ENCODE assay signal across 9 mouse cellular contexts in genomic region chr12:57575931-57576628, GRCm38 (mm10). TPM values are rescaled to one million over a fixed set of nuclear protein-coding genes. Genes with fewer than 3 reads are reported as not detected.
DNase-seq lines count a peak whose midpoint lies in the region; ATAC-seq and TF ChIP-seq lines count a peak whose summit lies in the region.
"Had no signal": no experiment of that assay in that cellular context is flagged by ENCODE, and none has a peak within 500 bp of the region (broad histone marks: within the 10 kb centered on the region; RNA-seq: fewer than 3 reads in every experiment).

No protein-coding gene starts in this region.

- peak overlapping the region; percentile 79 for H3K4me2 ChIP-seq in hindbrain, embryonic 13.5 days
- peak overlapping the region; percentile 61 for H3K4me2 ChIP-seq in liver, embryonic 14.5 days (ENCODE audit: low read depth)
- peak overlapping the region; percentile 76 for H3K4me2 ChIP-seq in neural tube, embryonic 13.5 days

- H3K27ac ChIP-seq in hindbrain, embryonic 13.5 days, result no peak overlapping the region
- H3K27ac ChIP-seq in liver, embryonic 14.5 days, result no peak overlapping the region
- H3K27ac ChIP-seq in neural tube, embryonic 13.5 days (replicated peaks), result no peak overlapping the region

- H3K36me3 ChIP-seq in hindbrain, embryonic 13.5 days, result no peaks in the 10 kb centered on the region
- no peaks in the 10 kb centered on the region for H3K36me3 ChIP-seq in liver, embryonic 14.5 days (replicated peaks; ENCODE audit: control insufficient read depth, insufficient read depth, low read depth)
- H3K36me3 ChIP-seq in neural tube, embryonic 13.5 days, result no peaks in the 10 kb centered on the region

- TF ChIP-seq CTCF in liver, embryonic 14.5 days (IDR thresholded peaks at IDR 0.05; ENCODE audit: low read depth), result no peak; the same call in 1 of the 2 replicates

- peak; percentile 9 for DNase-seq in adrenal gland, adult 2 months
- no peak for DNase-seq in adrenal gland, adult 8-10 months
- peak; percentile 40 to 59 for DNase-seq in urinary bladder, adult 18-20 months (ENCODE audit: low spot score in 2 of 2)
- no peak for DNase-seq in urinary bladder, postnatal 10 days (ENCODE audit: low spot score)
- no peak for DNase-seq in liver, embryonic 14.5 days (ENCODE audit: low read depth in 3 of 3, low spot score in 3 of 3)

- no peaks in the 10 kb centered on the region for H3K9me3 ChIP-seq in hindbrain, embryonic 13.5 days
- H3K9me3 ChIP-seq in liver, embryonic 14.5 days (ENCODE audit: control insufficient read depth, low read length), result no peaks in the 10 kb centered on the region
- H3K9me3 ChIP-seq in neural tube, embryonic 13.5 days, result no peaks in the 10 kb centered on the region

- peaks cover 52% of the 10 kb centered on the region for H3K27me3 ChIP-seq in hindbrain, embryonic 13.5 days
- peaks cover 9% of the 10 kb centered on the region for H3K27me3 ChIP-seq in liver, embryonic 14.5 days (ENCODE audit: control insufficient read depth, insufficient read depth, low read length)
- peaks cover 52% of the 10 kb centered on the region for H3K27me3 ChIP-seq in neural tube, embryonic 13.5 days

- peak overlapping the region; percentile 66 for H3K9ac ChIP-seq in hindbrain, embryonic 13.5 days
- no peak overlapping the region for H3K9ac ChIP-seq in liver, embryonic 14.5 days (replicated peaks)
- peak overlapping the region; percentile 63 for H3K9ac ChIP-seq in neural tube, embryonic 13.5 days

- 1% methylated on average over 77 of the region's 81 CpGs for WGBS in hindbrain, embryonic 13.5 days
- 3% methylated on average over 70 of the region's 81 CpGs for WGBS in liver, embryonic 14.5 days (ENCODE audit: insufficient replicate concordance)
- WGBS in neural tube, embryonic 13.5 days, result 2% methylated on average over 77 of the region's 81 CpGs

- H3K4me3 ChIP-seq in hindbrain, embryonic 13.5 days, result peak overlapping the region; percentile 55
- peak overlapping the region in 1 of 2 experiments; percentile 37; a peak in 2 of 4 replicates for H3K4me3 ChIP-seq in liver, embryonic 14.5 days (ENCODE audit: insufficient read depth in 1 of 2, low read depth in 2 of 2, low read length in 2 of 2)
- peak overlapping the region; percentile 52 for H3K4me3 ChIP-seq in neural tube, embryonic 13.5 days

- TF ChIP-seq EP300 in liver, embryonic 14.5 days (IDR thresholded peaks at IDR 0.05; ENCODE audit: low read depth), result no peak

- peaks cover 7% of the 10 kb centered on the region for H3K4me1 ChIP-seq in hindbrain, embryonic 13.5 days (replicated peaks)
- H3K4me1 ChIP-seq in liver, embryonic 14.5 days (replicated peaks; ENCODE audit: control insufficient read depth in 2 of 2, insufficient read depth in 2 of 2, low read length in 1 of 2), result 0 out of 4 replicates have a peak, but pooled peaks cover 0 to 2% of the 10 kb centered on the region in 2 experiments
- H3K4me1 ChIP-seq in neural tube, embryonic 13.5 days (replicated peaks), result peaks cover 8% of the 10 kb centered on the region; the same call in 1 of the 2 replicates

- ATAC-seq in hindbrain, embryonic 13.5 days (ENCODE audit: low FRiP score), result peak; percentile 86
- no peak for ATAC-seq in liver, embryonic 14.5 days (ENCODE audit: insufficient read depth)
- peak; percentile 93 for ATAC-seq in neural tube, embryonic 13.5 days (ENCODE audit: low read depth)
- ATAC-seq in CD4-positive, CD25-positive, alpha-beta regulatory T cell, adult 4 months, result no peak

RNA-seq across cellular contexts. Expression of gene Ttc6, which starts 12.2 kb away (rescaled TPM):
- total RNA-seq in adrenal gland, adult 2 months (2021), result not detected
- polyA plus RNA-seq in adrenal gland, adult 2 months (2012; rRNA removed), result not detected in 2 replicates
- total RNA-seq in adrenal gland, adult 8-10 months (2022), result not detected
- polyA plus RNA-seq in hindbrain, embryonic 13.5 days (2015; fragmentation: Nextera tagmentation; extraction: Ambion mirVana), result 0.75 and 1.2 TPM in 2 replicates
- polyA plus RNA-seq in liver, embryonic 14.5 days (2012; rRNA removed), result 0.04 and 0.08 TPM in 2 replicates
- 0.04 TPM in 1 of 2 replicates, not detected in the other for polyA plus RNA-seq in liver, embryonic 14.5 days (2014; fragmentation: Nextera tagmentation; extraction: Ambion mirVana)
- polyA plus RNA-seq in neural tube, embryonic 13.5 days (2015; fragmentation: Nextera tagmentation; extraction: Ambion mirVana), result 0.40 and 0.46 TPM in 2 replicates
- polyA plus RNA-seq in CD4-positive, CD25-positive, alpha-beta regulatory T cell, adult 4 months (2017; shearing (Covaris generic)), result not detected

RNA-seq across cellular contexts. Expression of gene Foxa1, which starts 29.4 kb away (rescaled TPM):
- not detected for total RNA-seq in adrenal gland, adult 2 months (2021)
- polyA plus RNA-seq in adrenal gland, adult 2 months (2012; rRNA removed), result 0.03 TPM in 1 of 2 replicates, not detected in the other
- total RNA-seq in adrenal gland, adult 8-10 months (2022), result not detected
- 0.43 and 1.1 TPM in 2 replicates for polyA plus RNA-seq in hindbrain, embryonic 13.5 days (2015; fragmentation: Nextera tagmentation; extraction: Ambion mirVana)
- polyA plus RNA-seq in liver, embryonic 14.5 days (2012; rRNA removed), result 1.9 and 2.0 TPM in 2 replicates
- 0.63 and 1.1 TPM in 2 replicates for polyA plus RNA-seq in liver, embryonic 14.5 days (2014; fragmentation: Nextera tagmentation; extraction: Ambion mirVana)
- polyA plus RNA-seq in neural tube, embryonic 13.5 days (2015; fragmentation: Nextera tagmentation; extraction: Ambion mirVana), result 0.59 and 0.74 TPM in 2 replicates
- not detected for polyA plus RNA-seq in CD4-positive, CD25-positive, alpha-beta regulatory T cell, adult 4 months (2017; shearing (Covaris generic))
- polyA plus RNA-seq: cortical plate, adult 2 months had no signal

Comparison
In these comparisons a context has a peak if more than half of its experiments do, and no peak if none do; other contexts are left out.
1. DNase-seq: peak in adrenal gland, adult 2 months (single experiment) and urinary bladder, adult 18-20 months (2 of 2); none in adrenal gland, adult 8-10 months (single experiment), urinary bladder, postnatal 10 days (single experiment) and liver, embryonic 14.5 days (0 of 3).
2. ATAC-seq: peak in hindbrain, embryonic 13.5 days (single experiment) and neural tube, embryonic 13.5 days (single experiment); none in liver, embryonic 14.5 days (single experiment) and CD4-positive, CD25-positive, alpha-beta regulatory T cell, adult 4 months (single experiment).
3. Peak in every context shown above with its lines, with median percentiles within 50 percentile points of each other: H3K4me2 ChIP-seq.